Mouse (Mus musculus) hindbrain, embryonic 16.5 days (tissue): ENCODE measurements around the gene Rai1. TPM values are rescaled to one million over a fixed set of nuclear protein-coding genes. Genes with fewer than 3 reads are reported as not detected.

Experiments used
- ATAC-seq: fragments of 200-750 bp; cut with Nextera tagmentation; 2 replicates; pipeline ENCODE4 v1.8.0; 2017; ENCODE audit warnings: moderate TSS enrichment, moderate library complexity
- H3K27ac ChIP-seq: fragments of 300-500 bp; sonication (generic); 2 replicates; pipeline ENCODE4 v1.5.1; 2014; ENCODE audit warnings: low read depth, mild to moderate bottlenecking, control low read depth, low read length, moderate library complexity
- H3K27me3 ChIP-seq: fragments of 300-500 bp; sonication (generic); replicated peaks from 2 replicates; pipeline ENCODE4 v1.6.1; 2014; ENCODE audit warnings: low read length; ENCODE audit not compliant: control insufficient read depth, insufficient read depth
- H3K36me3 ChIP-seq: fragments of 300-500 bp; sonication (generic); 2 replicates; pipeline ENCODE4 v1.6.1; 2014; ENCODE audit warnings: mild to moderate bottlenecking, low read length, moderate library complexity, mixed read lengths; ENCODE audit not compliant: control insufficient read depth, insufficient read depth
- H3K4me1 ChIP-seq: fragments of 300-500 bp; sonication (generic); 2 replicates; pipeline ENCODE4 v1.6.1; 2014; ENCODE audit warnings: low read depth, low read length; ENCODE audit not compliant: control insufficient read depth, insufficient read depth
- H3K4me2 ChIP-seq: fragments of 300-500 bp; sonication (generic); 2 replicates; pipeline ENCODE4 v1.6.1; 2014; ENCODE audit warnings: mild to moderate bottlenecking, low read length, control low read depth, moderate library complexity
- H3K4me3 ChIP-seq: fragments of 300-500 bp; sonication (generic); 2 replicates; pipeline ENCODE4 v1.5.1; 2014; ENCODE audit warnings: mild to moderate bottlenecking, low read length, control low read depth, moderate library complexity
- H3K9ac ChIP-seq: fragments of 300-500 bp; sonication (generic); 2 replicates; pipeline ENCODE4 v1.6.1; 2014; ENCODE audit warnings: low read depth, mild to moderate bottlenecking, control low read depth, low read length, moderate library complexity
- H3K9me3 ChIP-seq: fragments of 300-500 bp; sonication (generic); 2 replicates; pipeline ENCODE4 v1.6.1; 2014; ENCODE audit warnings: mild to moderate bottlenecking, low read length, moderate library complexity; ENCODE audit not compliant: control insufficient read depth
- WGBS: fragments of 180-500 bp; shearing (Covaris S2); extraction: QIAGEN DNeasy Blood & Tissue Kit; methylation state at CpG from one replicate; pipeline ENCODE4 v1.1.7; 2014; 5-methylcytosine and 5-hydroxymethylcytosine counted together
- polyA plus RNA-seq: library from polyadenylated mRNA; unstranded; fragments of >200 nt; fragmentation: Nextera tagmentation; extraction: Ambion mirVana; gene quantifications from 2 replicates; pipeline ENCODE4 v1.2.1, GENCODE M21; 2015

Gene Rai1
- polyA plus RNA-seq, 1 experiment from 2014 or later: 24.3 TPM

DNA sequence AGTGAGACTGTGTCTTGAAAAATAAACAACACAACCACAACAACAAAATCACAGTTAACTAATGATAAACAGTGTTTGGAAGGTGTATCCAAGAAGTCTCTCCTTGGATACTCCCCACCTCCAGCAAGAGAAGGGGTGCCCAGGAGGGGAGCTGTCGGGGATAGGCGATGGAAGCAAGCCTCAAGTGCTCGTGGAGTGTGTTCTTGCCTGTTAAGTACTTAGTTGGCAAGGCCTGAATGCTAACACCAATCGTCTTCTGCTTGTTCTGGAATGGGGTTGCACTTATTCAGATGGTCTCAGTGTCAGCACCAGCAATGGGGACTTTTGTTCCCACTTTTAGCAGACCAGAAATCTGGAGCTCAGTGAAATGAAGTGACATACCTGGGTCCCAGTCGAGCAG lies 43.8 kb downstream of the Rai1 start:
- Histone ChIP-seq H3K27me3 (no peaks in the 10 kb centered on the region), H3K4me3 (no peak overlapping the region), H3K9ac (no peak overlapping the region), H3K36me3 (no peaks in the 10 kb centered on the region), H3K27ac (no peak overlapping the region; the same call in 1 of the 2 replicates), H3K9me3 (no peaks in the 10 kb centered on the region), H3K4me1 (peaks cover 29% of the 10 kb centered on the region), H3K4me2 (no peak overlapping the region)
- 68% methylated on average over 5 of the region's 5 CpGs for WGBS
- ATAC-seq: no peak

DNA sequence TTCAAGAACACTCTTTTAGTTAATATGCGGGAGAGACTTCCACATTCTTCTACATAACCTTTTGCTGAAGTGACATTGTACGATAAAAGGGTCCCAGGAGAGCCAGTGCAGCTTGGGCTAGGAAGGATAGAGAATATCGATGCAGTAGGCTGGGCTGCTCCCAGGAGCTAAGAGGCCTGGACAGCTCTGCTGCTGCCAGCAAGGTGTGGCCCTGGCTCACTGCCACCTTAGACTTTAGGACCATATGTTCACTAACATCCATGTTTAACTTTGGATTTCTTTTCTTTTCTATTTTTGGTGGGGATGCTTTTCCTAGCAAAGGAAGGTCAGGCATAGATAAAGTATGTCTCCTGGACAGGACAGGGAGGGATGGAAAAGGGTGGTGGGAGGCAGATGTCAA lies 44.3 kb downstream of the Rai1 start:
- Histone ChIP-seq H3K4me1 (peaks cover 25% of the 10 kb centered on the region), H3K27me3 (no peaks in the 10 kb centered on the region), H3K9me3 (no peaks in the 10 kb centered on the region), H3K36me3 (no peaks in the 10 kb centered on the region), H3K9ac (no peak overlapping the region), H3K27ac (no peak overlapping the region; the same call in 1 of the 2 replicates), H3K4me3 (no peak overlapping the region), H3K4me2 (no peak overlapping the region)
- ATAC-seq: no peak
- 45% methylated on average over 3 of the region's 3 CpGs for WGBS

DNA sequence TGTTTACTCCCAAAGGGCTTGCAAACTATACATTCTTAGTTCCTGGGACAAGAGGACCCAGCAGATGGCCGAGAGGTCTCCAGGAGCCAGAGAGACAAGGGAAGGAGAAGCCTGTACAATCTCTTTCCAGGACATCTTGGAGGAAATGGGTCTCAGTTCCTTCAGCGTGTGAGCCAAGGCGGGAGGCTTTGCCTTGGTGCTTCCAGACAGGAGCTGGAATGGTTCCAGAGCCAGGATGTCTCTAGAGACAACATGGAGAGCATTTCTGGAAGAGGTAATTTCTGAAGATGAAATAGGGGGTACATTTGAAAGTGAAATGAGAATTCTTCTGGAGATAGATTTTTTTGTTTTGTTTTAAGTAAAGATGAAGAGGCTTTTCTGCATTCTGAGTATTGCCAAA lies 45.9 kb downstream of the Rai1 start:
- peaks cover 25% of the 10 kb centered on the region for H3K4me1 ChIP-seq
- 75% methylated on average over 3 of the region's 3 CpGs for WGBS
- H3K27me3 ChIP-seq: no peaks in the 10 kb centered on the region
- no peaks in the 10 kb centered on the region for H3K36me3 ChIP-seq
- H3K9ac ChIP-seq: no peak overlapping the region
- H3K9me3 ChIP-seq: no peaks in the 10 kb centered on the region
- no peak overlapping the region for H3K4me2 ChIP-seq
- no peak overlapping the region for H3K4me3 ChIP-seq
- ATAC-seq: no peak
- no peak overlapping the region for H3K27ac ChIP-seq

DNA sequence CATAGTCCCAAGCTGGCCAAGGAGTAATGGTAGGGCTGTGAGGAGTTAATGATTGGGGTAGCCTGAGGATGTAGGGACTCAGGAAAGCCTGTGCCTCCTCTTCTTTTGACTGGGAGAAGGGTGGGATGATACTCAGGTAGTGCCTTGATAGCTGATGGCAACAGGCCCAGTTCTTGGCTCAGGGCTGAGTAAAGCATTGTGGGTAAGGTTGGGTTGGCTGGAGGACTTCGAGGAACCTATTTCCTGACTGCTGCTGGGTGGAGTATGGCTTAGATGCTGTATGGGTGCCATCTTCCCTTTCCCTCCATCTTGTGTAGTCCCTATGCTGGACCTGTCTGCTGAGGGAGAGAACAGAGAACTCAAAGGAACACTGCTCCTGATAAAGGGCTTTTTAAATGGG lies 47.5 kb downstream of the Rai1 start:
- no peaks in the 10 kb centered on the region for H3K36me3 ChIP-seq
- H3K9me3 ChIP-seq: no peaks in the 10 kb centered on the region
- H3K27ac ChIP-seq: no peak overlapping the region
- H3K4me1 ChIP-seq: peaks cover 23% of the 10 kb centered on the region
- ATAC-seq: no peak
- no peak overlapping the region for H3K9ac ChIP-seq
- 92% methylated on average over 1 of the region's 1 CpGs for WGBS
- H3K27me3 ChIP-seq: no peaks in the 10 kb centered on the region
- H3K4me2 ChIP-seq: no peak overlapping the region
- no peak overlapping the region for H3K4me3 ChIP-seq

DNA sequence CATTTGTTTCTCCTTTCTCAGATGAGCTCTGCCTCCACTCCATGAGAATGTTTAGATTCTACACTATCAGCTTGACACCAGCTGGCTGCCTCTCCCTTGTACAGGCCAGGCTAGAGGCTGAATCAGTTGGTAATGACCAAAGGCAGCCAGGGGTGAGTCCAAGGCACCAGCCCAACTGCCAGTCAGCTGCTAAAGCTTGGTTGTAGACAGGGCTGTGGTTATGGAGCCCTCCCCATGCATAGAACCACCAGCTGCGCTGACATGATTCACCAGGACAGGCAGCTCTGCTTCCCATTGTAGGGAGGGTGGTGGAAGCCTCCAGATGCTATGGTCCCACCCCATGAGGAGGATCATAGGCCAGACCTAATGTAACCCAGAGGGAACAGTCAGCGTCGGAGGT lies 49.1 kb downstream of the Rai1 start:
- Histone ChIP-seq H3K4me3 (no peak overlapping the region), H3K27ac (no peak overlapping the region)
- ATAC-seq: no peak

DNA sequence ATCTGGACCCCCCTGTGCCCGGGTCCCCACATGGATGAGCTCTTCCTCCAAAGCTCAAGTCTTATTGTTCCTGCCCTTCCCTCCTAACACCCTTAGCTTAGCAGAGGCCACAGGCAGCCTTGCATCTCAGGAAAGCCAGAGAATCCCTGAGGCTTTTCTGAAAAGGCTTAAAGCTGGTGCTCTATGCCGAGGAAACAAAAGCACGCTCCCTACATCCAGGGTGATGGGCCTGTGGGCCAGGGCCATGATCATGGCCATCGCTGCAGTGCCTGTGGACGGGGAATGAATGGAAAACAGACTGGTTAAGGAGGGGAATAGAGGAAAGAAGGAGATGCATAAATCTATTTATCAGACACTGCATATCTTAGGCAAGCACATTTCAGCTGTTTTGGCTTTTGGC lies 50.9 kb downstream of the Rai1 start:
- Histone ChIP-seq H3K27ac (peak overlapping the region; percentile 62), H3K27me3 (no peaks in the 10 kb centered on the region), H3K36me3 (no peaks in the 10 kb centered on the region), H3K4me3 (no peak overlapping the region), H3K4me1 (peaks cover 20% of the 10 kb centered on the region), H3K9me3 (no peaks in the 10 kb centered on the region), H3K9ac (no peak overlapping the region), H3K4me2 (no peak overlapping the region)
- WGBS: 52% methylated on average over 5 of the region's 5 CpGs
- ATAC-seq: no peak

More for the DNA sequence above, 49.1 kb downstream of the Rai1 start:
- Histone ChIP-seq H3K36me3 (no peaks in the 10 kb centered on the region), H3K9me3 (no peaks in the 10 kb centered on the region), H3K4me2 (no peak overlapping the region), H3K4me1 (peaks cover 14% of the 10 kb centered on the region), H3K27me3 (no peaks in the 10 kb centered on the region), H3K9ac (no peak overlapping the region)
- 90% methylated on average over 3 of the region's 3 CpGs for WGBS

DNA sequence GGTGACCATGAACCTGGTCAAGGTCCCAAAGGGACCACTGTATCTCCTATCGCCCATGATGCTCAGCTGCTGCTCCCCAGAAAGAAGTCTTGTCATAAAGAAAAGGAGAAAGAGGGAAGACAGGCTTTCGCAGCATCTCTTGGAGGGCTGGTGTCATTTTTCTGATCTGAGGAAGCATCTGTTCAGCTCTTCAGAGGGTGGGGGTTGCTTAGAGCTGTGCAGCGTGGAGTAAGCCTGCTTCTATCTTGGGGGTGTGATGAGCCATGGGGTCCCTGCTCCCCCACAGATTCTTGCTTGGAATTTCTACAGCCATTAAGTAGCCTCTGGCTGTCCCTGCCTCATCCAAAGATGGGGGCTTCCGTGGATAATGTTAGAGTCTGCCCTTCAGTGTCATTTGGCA lies 53.5 kb downstream of the Rai1 start:
- no peak overlapping the region for H3K4me2 ChIP-seq
- H3K9ac ChIP-seq: no peak overlapping the region
- H3K9me3 ChIP-seq: no peaks in the 10 kb centered on the region
- H3K27me3 ChIP-seq: no peaks in the 10 kb centered on the region
- H3K4me3 ChIP-seq: no peak overlapping the region
- no peaks in the 10 kb centered on the region for H3K36me3 ChIP-seq
- peaks cover 35% of the 10 kb centered on the region for H3K4me1 ChIP-seq
- WGBS: 83% methylated on average over 4 of the region's 4 CpGs
- no peak for ATAC-seq
- no peak overlapping the region for H3K27ac ChIP-seq

DNA sequence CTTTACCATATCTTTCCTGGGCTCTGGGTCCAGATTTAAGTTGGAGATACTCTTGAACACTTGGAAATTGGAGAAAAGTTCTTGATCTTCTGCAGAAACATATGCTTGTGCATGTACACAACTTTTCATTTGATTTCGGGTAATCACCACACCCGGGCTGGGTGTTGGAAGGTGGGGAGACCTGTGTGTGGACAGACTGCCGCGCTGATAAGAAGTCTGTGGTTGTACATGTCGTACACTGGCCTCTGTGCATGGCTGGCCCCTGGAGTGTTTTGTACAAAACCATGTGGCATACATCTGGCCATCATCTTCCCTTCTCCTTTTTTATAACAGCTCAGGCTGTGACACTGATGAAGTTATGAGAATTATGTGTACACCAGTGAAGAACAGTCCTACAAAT lies 55.1 kb downstream of the Rai1 start:
- 93% methylated on average over 5 of the region's 5 CpGs for WGBS
- peaks cover 37% of the 10 kb centered on the region for H3K4me1 ChIP-seq
- no peaks in the 10 kb centered on the region for H3K27me3 ChIP-seq
- H3K9me3 ChIP-seq: no peaks in the 10 kb centered on the region
- no peak overlapping the region for H3K4me3 ChIP-seq
- H3K36me3 ChIP-seq: no peaks in the 10 kb centered on the region
- no peak overlapping the region for H3K4me2 ChIP-seq
- H3K9ac ChIP-seq: no peak overlapping the region
- ATAC-seq: no peak
- H3K27ac ChIP-seq: no peak overlapping the region

DNA sequence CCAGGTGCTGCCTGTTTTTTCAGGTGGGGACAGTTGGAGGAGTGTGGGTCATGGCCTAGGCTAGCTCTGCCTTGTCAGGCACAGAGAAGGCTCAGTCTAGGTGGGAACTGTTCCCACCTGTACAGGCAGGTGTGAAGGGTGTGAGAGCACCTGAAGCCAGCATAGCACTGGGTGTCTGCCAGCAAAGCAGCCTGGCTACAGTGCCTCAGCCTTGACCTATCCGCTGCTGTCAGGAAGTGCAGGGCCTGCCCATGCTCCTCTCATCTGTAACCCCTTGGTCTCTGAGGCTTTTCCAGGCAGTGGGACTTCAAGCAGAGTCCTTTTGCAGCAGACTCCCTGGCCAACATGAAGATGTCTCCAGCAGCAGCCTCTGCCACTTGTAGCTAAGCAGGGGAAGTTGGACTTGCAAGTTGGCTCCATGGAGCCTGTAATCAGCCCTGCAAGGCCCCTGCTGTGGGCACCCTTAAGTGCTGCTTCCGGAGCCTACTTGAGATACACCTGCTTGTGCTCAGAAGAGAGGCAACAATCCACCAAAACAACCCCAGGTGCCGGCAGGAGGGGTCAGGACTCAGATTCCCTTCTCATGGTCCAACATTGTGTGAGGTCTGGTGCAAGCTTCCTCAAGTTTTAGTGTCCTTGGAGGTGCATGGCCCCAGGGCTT lies 55.8 kb downstream of the Rai1 start:
- Histone ChIP-seq H3K9me3 (no peaks in the 10 kb centered on the region), H3K9ac (no peak overlapping the region), H3K4me3 (no peak overlapping the region), H3K27me3 (no peaks in the 10 kb centered on the region), H3K4me2 (no peak overlapping the region), H3K27ac (no peak overlapping the region), H3K4me1 (peaks cover 32% of the 10 kb centered on the region), H3K36me3 (no peaks in the 10 kb centered on the region)
- WGBS: 69% methylated on average over 3 of the region's 3 CpGs
- no peak for ATAC-seq
